Mouse (Mus musculus) urinary bladder, postnatal 10 days (tissue): ENCODE results near the gene Wrnip1.
"Not testable (repeated sequence)": the region's sequence is repeated elsewhere in the genome, so short reads cannot be mapped to it uniquely, and the experiment has no call there.

Source experiments
- DNase-seq: peaks from one replicate; pipeline ENCODE4 v3.0.0; 2022; ENCODE audit warnings: low spot score

Wrnip1 gene

DNA sequence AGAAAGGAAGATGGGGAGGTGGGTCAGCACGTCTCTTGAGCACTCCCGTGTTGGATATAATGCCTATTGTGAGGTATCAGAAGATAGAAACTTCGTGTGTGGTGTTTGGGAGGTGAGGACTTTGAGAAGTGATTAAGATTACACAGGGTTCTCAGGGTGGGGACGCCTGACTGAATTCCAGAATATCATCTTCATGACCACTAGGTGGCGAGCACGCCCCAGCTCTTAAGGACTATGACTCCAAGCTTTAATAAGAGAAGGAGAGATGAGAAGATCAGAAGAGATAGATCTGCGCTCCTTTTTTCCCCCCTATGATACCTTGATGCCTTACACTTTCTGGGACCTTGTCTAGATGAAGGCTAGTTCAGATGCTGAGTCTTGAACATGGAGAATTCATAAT, 50.1 kb downstream of the Wrnip1 start:
- DNase-seq: no peak

DNA sequence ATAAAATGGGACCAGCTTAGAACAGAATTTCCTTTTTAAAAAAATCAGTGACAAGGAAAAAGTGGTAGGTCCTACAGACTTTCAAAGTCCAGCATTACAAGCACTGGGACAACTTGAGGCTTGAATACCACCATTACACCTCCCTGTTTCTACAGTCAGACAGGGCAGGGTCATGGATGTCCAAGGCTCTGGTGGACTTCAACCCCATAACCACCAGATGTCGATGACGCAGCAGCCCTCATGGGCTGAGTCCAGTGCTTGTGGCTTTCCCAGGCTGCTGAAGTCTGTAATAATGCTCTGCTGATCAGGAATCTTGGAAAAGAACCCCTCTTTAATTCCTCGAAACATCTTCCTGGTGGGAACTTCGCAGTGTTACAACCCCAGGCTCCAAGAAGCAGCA, 50.7 kb downstream of the Wrnip1 start:
- no peak for DNase-seq

GRCm38 (mm10) chr13:32853073-32853472, 51.2 kb downstream of the Wrnip1 start:
- no peak for DNase-seq

DNA sequence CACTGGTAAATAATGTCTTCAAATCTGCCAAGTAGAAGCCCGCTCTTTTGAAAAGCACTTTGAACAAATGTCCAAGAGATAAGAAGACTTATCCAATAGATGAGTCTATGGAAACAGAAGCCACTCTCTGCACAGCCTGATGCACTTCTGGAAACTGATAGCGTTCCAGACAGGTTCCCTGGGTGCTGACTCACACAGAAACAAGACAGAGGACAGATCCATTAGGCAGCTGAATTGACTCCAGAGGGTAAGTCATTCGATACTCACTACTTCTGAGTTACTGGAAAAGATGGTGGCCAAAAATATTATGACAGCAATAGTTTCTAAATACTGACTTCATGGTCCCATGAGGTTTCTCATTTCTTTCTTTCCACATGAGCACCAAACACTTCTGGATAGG, 59.0 kb downstream of the Wrnip1 start:
- no peak for DNase-seq

DNA sequence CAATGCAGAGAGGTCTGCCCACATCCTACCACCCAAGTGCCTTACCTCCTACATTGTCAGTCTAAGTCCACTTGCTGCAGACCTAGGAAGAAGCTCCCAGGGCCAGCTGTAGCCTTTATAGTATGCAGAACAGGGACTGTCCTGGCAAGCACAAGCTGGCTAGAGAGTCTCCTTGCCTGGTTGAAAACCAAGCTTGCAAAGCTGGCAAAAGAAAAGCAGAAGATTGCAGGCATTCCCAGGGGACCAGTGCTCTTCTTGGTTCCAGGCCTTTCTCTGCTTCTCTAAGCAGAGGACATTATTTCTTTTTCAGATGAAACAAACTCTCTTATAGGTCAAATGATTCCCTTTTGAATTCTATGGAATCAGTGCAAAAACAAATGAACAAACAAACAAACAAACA, 61.6 kb downstream of the Wrnip1 start:
- DNase-seq: no peak

- DNase-seq: not testable (repeated sequence)
These were observed 62.7 kb downstream of the Wrnip1 start for GRCm38 (mm10) chr13:32864529-32864928.

DNA sequence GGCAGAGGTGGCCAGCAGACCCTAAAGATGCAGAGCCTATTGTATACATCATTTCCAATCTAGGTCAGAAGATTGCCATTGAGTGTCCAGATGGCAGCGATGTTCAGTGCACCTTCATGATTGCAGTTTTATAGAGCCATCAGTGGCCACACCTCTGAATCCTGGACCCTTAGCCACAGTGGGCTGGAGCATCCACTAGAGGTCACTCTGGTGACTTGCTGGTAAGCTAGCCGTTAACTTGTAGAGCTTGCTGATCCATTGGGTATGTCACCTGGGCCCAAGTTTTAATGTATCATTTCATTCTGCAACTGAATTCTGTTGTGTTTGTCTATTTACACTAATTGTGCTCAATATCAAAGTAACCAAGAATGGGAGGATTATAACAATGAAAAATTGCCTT, 63.8 kb downstream of the Wrnip1 start:
- DNase-seq: no peak

DNA sequence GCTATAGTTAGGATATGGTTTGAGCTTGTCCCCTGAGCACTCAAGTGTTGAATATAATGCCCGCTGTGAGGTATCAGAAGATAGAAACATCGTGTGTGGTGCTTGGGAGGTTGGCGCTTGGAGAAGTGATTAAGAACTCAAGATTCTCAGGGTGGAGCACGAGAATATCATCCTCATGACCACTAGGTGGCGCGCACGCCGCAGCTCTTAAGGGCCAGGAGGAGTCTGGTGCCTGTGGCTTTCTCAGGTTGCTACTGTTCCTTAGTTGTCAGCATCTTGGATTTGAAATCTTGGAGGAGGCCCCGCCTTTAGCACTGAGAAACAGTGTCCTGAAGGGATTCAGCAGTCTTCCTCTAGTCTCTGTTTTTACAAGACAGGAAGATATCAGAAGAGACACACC, 64.6 kb downstream of the Wrnip1 start:
- peak; percentile 28 for DNase-seq

GRCm38 (mm10) chr13:32867030-32867429, 65.2 kb downstream of the Wrnip1 start:
- no peak for DNase-seq

DNA sequence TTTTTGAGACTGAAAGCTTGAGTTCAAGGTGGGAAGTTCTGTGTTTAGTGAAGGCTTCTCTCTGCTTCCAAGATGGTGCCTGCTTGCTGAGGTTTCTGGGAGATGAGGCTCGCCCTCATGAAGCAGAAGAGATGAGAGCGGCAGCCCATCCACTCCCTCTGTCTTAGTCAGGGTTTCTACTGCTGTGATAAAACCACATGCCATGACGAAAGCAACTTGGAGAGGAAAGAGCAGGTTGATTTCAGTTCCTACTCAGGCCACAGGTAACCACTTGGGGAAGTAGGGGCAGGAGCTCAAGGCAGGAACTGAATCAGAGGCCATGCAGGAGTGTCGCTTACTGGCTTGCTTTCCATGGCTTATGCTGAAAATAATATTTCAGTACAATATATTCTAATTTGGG, 66.4 kb downstream of the Wrnip1 start:
- not testable (repeated sequence) for DNase-seq

DNA sequence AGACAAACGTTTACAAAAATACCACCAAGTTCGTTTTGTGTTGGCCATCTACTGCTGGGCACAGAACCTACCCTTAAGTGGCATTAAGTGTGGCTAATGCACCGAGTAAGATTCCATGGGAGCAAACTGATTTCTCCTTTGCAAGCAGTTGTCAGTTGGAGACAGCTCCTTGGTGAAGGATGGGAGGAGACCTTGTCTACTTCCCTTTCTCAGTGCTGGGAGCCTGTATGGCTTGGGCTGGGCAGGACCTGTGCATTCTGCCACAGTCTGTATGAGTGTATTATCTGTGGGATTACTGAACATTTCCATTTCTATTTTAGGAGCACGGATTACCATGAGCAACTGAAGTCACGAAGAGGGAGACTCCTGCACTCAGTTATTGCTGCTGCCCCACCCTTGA, 67.0 kb downstream of the Wrnip1 start:
- no peak for DNase-seq
